Mouse (Mus musculus): Measurements from ENCODE around the gene Fn3krp. TPM values are rescaled to one million over a fixed set of nuclear protein-coding genes. Genes with fewer than 3 reads are reported as not detected.

Fn3krp gene
- polyA plus RNA-seq, 1 experiment from 2014 or later: 8.3 TPM

DNA sequence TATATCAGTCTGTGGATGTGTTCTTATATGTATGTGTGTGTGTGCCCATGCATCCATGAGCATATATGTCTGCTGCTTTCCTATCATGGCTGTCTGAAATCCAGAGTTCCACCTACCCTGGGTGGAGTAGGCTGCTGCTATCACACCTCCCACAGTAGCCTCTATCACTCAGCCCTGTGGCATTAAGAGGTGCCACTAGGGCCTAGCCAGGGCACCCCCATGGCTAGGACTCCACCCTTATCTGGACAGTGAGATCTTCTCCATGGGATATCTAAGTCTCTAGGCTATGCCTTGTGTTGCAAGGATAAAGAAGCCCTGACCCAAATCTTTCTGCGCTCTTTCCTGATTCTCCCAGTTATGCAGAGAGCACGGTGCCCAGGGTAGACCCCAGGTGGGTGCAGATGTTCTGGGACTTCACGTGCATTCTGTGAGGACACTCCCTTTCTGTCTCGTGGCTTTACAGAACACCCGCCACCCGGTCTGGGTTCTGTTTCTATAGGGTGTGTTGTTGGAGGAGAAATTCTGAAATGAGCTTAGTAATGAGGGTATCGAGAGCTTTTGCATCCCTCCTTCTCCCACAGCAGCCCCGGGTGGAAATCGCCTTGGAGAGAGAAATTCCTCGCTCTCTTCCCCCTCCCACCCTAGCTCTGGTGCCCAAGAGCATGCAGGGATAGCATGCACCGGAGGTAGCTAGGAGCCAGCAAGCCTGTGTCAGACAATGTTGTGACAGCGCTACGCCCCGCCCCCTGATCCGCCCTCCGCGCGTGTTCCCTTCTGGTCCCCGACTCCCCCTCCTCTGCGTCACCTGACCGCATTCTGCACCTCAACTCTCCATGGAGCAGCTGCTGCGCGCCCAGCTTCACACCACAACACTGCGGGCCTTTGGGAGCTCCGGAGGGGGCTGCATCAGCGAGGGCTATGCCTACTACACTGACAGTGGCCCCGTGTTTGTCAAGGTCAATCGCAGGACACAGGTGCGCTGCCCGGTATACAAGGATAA, 13.3 kb downstream of the Fn3krp start, which contains the start of gene Fn3k:
Gene Fn3k (plus strand): TSS at position 758 of the 1,000 bp plus-strand sequence.
- peak within 1 kb of the TSS; percentile 66 for H3K27ac ChIP-seq (ENCODE audit: low read depth, low read length)
- no peaks in the 10 kb centered on the region for H3K9me3 ChIP-seq (ENCODE audit: control insufficient read depth, low read length)
- WGBS: 5% methylated on average over 29 of the region's 30 CpGs
- peak within 1 kb of the TSS; percentile 58 for H3K4me3 ChIP-seq (ENCODE audit: low read length)
- H3K27me3 ChIP-seq (replicated peaks; ENCODE audit: control insufficient read depth, insufficient read depth, low read length): no peaks in the 10 kb centered on the region
- H3K36me3 ChIP-seq (ENCODE audit: control insufficient read depth, insufficient read depth, low read length): peaks cover 3% of the 10 kb centered on the region; the same call in 1 of the 2 replicates
- H3K9ac ChIP-seq (ENCODE audit: low read depth, low read length): peak within 1 kb of the TSS; percentile 70
- H3K4me1 ChIP-seq (ENCODE audit: control insufficient read depth, insufficient read depth, low read depth, low read length): peaks cover 11% of the 10 kb centered on the region
- ATAC-seq: peak; percentile 98
- peak within 1 kb of the TSS; percentile 76 for H3K4me2 ChIP-seq (ENCODE audit: low read length)

DNA sequence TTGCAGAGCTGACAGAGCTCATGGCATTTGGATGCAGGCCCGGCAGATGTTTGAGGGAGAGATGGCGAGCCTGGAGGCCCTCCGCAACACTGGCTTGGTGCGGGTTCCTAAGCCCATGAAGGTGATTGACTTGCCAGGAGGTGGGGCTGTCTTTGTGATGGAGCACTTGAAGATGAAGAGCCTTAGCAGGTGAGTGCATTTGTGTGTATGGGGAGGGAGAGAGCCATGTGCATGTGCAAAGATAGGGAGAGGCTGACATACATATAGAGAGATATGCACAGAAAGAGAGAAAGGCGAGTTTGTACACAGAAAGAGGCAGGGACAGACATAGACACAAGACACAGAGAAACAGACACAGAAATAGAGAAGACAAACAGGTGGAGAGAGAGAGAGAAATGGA, 16.0 kb downstream of the Fn3krp start:
- no peak for ATAC-seq
- Histone ChIP-seq H3K4me1 (ENCODE audit: control insufficient read depth, insufficient read depth, low read depth, low read length) (peaks cover 11% of the 10 kb centered on the region), H3K4me2 (ENCODE audit: low read length) (no peak overlapping the region), H3K27me3 (replicated peaks; ENCODE audit: control insufficient read depth, insufficient read depth, low read length) (no peaks in the 10 kb centered on the region), H3K36me3 (ENCODE audit: control insufficient read depth, insufficient read depth, low read length) (no peaks in the 10 kb centered on the region), H3K27ac (ENCODE audit: low read depth, low read length) (no peak overlapping the region), H3K9ac (ENCODE audit: low read depth, low read length) (no peak overlapping the region), H3K4me3 (ENCODE audit: low read length) (no peak overlapping the region), H3K9me3 (ENCODE audit: control insufficient read depth, low read length) (no peaks in the 10 kb centered on the region)
- 78% methylated on average over 5 of the region's 5 CpGs for WGBS

DNA sequence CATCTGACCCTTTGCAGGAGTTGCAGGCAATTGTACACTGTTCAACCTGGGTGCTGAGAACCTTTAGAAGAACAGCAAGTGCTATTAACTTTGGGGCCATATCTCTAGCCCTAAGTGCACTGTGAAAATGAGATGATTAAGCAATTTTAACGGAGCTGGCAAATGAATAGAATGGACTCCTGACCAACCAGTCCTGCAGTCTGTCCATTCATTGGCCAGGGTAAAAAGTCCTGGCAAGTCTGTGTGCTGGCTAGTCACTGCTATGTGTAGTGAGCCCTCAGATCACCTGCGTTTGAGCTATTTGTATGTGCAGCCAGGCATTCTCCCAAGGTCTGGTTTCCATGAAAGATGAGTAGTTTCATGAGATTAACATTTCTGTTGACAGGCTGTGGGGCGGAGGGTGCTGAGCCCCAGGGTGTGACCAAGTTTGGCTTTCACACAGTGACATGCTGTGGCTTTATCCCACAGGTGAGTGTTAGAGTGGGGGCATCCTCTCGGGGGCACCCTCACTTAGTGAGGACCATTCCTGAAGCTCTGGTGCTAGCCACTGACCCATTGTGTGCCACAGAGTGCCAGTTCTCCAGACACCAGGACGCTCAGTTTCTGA, 18.6 kb downstream of the Fn3krp start:
- Histone ChIP-seq H3K9me3 (ENCODE audit: control insufficient read depth, low read length) (no peaks in the 10 kb centered on the region), H3K4me3 (ENCODE audit: low read length) (no peak overlapping the region), H3K9ac (ENCODE audit: low read depth, low read length) (no peak overlapping the region), H3K27me3 (replicated peaks; ENCODE audit: control insufficient read depth, insufficient read depth, low read length) (no peaks in the 10 kb centered on the region), H3K36me3 (ENCODE audit: control insufficient read depth, insufficient read depth, low read length) (no peaks in the 10 kb centered on the region), H3K4me2 (ENCODE audit: low read length) (no peak overlapping the region), H3K4me1 (ENCODE audit: control insufficient read depth, insufficient read depth, low read depth, low read length) (no peaks in the 10 kb centered on the region; the same call in 1 of the 2 replicates), H3K27ac (ENCODE audit: low read depth, low read length) (no peak overlapping the region)
- no peak for ATAC-seq
- 65% methylated on average over 5 of the region's 5 CpGs for WGBS

DNA sequence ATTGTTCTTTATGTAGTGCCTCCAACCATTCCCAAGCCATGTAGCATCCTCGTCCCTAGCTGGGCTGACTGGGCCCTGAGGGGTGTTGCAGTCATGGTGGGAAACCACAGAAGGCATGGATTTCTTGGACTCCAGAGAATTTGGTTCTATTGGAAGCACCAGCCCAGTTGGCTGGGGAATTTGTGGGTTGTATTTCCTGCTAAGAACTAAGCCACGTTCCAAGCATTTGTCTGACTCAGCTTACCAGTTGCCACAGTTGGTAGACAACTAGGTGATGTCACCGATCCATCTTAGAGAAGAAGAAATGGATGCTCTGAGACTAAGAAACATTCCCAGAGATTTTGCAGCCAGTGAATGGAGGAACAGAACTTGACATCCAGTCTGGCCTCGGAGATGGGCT, 20.5 kb downstream of the Fn3krp start:
- Histone ChIP-seq H3K27ac (ENCODE audit: low read depth, low read length) (no peak overlapping the region), H3K9me3 (ENCODE audit: control insufficient read depth, low read length) (no peaks in the 10 kb centered on the region), H3K9ac (ENCODE audit: low read depth, low read length) (no peak overlapping the region), H3K4me2 (ENCODE audit: low read length) (no peak overlapping the region), H3K27me3 (replicated peaks; ENCODE audit: control insufficient read depth, insufficient read depth, low read length) (no peaks in the 10 kb centered on the region; the same call in 1 of the 2 replicates), H3K4me1 (ENCODE audit: control insufficient read depth, insufficient read depth, low read depth, low read length) (no peaks in the 10 kb centered on the region), H3K4me3 (ENCODE audit: low read length) (no peak overlapping the region), H3K36me3 (ENCODE audit: control insufficient read depth, insufficient read depth, low read length) (no peaks in the 10 kb centered on the region)
- no peak for ATAC-seq
- WGBS: 86% methylated on average over 4 of the region's 4 CpGs

DNA sequence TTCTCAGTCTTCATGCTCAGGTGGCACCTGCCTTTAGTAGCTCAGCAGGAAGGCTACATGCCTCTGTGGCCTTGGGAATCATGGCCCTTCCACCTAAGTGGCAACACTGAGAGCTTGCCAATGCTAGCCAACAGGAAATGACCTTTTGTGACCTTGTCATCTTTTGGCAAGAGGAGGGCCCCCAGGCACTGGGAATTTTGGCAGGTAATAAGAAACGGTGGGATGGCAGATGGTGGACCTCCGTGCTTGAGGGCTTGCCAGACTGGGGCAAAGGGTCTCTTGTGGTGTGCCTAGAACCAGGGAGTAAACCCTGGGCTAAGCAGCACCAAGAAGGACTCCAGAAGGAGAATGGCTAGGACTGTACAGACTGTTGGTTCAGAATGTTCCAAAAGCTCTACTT, 20.9 kb downstream of the Fn3krp start:
- Histone ChIP-seq H3K4me3 (ENCODE audit: low read length) (no peak overlapping the region), H3K9me3 (ENCODE audit: control insufficient read depth, low read length) (no peaks in the 10 kb centered on the region), H3K9ac (ENCODE audit: low read depth, low read length) (no peak overlapping the region), H3K36me3 (ENCODE audit: control insufficient read depth, insufficient read depth, low read length) (no peaks in the 10 kb centered on the region), H3K27me3 (replicated peaks; ENCODE audit: control insufficient read depth, insufficient read depth, low read length) (no peaks in the 10 kb centered on the region; the same call in 1 of the 2 replicates), H3K4me1 (ENCODE audit: control insufficient read depth, insufficient read depth, low read depth, low read length) (no peaks in the 10 kb centered on the region), H3K4me2 (ENCODE audit: low read length) (no peak overlapping the region), H3K27ac (ENCODE audit: low read depth, low read length) (no peak overlapping the region)
- WGBS: 60% methylated on average over 2 of the region's 2 CpGs
- ATAC-seq: no peak

DNA sequence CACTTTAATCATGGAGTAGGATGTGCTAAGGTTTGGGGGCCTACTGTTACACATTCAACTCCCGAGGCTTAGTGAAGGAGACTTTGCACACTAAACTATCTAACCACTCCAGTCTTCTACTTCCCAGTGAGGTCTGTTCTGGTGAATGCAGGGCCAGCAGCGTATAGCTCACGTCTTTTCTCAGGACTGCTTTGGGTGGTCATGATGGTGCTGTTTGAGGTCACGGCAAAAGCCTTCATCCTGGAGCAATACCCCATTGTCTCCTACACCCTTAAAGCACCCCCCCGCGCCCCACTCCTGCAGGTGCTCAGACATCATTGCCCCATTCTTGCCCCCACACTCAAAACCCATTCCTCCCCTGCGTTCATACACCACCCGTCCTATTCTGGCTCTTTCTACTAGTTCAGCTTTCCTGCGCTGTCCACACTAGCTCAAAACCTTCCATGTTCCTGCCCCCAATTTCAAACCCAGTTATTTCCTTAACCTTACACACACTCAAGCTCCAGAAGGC, 30.1 kb downstream of the Fn3krp start:
- 0 out of 2 replicates have a peak, but pooled peaks cover 3% of the 10 kb centered on the region for H3K27me3 ChIP-seq (replicated peaks; ENCODE audit: control insufficient read depth, insufficient read depth, low read length)
- no peaks in the 10 kb centered on the region for H3K36me3 ChIP-seq (ENCODE audit: control insufficient read depth, insufficient read depth, low read length)
- no peak; the same call in 1 of the 2 replicates for ATAC-seq
- H3K9me3 ChIP-seq (ENCODE audit: control insufficient read depth, low read length): no peaks in the 10 kb centered on the region
- peak overlapping the region; percentile 73 for H3K9ac ChIP-seq (ENCODE audit: low read depth, low read length)
- H3K27ac ChIP-seq (ENCODE audit: low read depth, low read length): peak overlapping the region; percentile 81
- H3K4me2 ChIP-seq (ENCODE audit: low read length): peak overlapping the region; percentile 50
- 20% methylated on average over 9 of the region's 9 CpGs for WGBS
- H3K4me1 ChIP-seq (ENCODE audit: control insufficient read depth, insufficient read depth, low read depth, low read length): peaks cover 11% of the 10 kb centered on the region
- peak overlapping the region; percentile 70 for H3K4me3 ChIP-seq (ENCODE audit: low read length)

DNA sequence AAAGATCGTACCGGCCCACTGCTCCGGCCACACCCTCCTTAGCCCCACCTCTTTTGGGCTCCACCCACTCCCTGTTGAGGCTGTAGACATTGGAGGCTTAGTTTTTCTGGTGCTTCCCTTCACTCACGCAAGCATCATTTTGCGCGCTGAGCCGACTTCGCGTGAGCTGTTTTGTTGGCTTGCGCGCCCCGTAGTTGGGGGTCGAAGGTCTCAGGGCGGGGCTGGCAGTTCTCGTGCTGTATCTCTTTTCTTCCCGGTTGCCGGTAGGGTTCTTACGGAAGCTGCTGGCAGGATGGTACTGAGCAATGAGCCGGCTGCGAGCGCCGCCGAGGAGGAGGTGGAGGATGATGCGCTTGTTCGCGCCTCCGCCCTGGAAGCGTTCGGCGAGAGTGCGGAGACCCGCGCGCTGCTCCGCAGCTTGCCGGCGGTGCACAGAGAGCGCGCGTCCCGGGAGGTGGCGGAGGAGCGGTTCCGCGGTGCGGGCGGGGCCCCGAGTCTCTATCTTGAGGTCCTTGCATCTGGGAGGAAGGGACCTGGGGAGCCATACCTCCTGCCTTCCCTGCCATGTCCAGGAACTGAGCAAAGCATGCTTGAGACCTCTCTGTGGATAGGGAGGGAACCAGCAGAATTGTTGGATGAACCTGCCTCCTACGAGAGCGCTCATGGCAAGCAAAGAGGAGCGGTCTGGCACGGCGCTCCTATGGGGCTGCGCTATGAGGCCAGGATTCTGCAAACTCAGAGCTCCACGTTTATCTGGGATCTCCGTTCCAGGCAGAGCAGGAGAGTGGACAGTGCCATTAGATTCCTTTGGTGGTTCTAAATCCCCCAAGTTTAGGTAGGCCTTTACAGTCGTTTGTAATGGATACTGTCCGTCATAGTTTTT, 30.8 kb downstream of the Fn3krp start, which contains the start of gene Tbcd:
Gene Tbcd (plus strand): TSS at position 197 of the 883 bp plus-strand sequence.
- Histone ChIP-seq H3K9ac (ENCODE audit: low read depth, low read length) (peak within 1 kb of the TSS; percentile 73), H3K27me3 (replicated peaks; ENCODE audit: control insufficient read depth, insufficient read depth, low read length) (0 out of 2 replicates have a peak, but pooled peaks cover 3% of the 10 kb centered on the region), H3K9me3 (ENCODE audit: control insufficient read depth, low read length) (no peaks in the 10 kb centered on the region), H3K4me1 (ENCODE audit: control insufficient read depth, insufficient read depth, low read depth, low read length) (peaks cover 11% of the 10 kb centered on the region), H3K4me3 (ENCODE audit: low read length) (peak within 1 kb of the TSS; percentile 70), H3K27ac (ENCODE audit: low read depth, low read length) (peak within 1 kb of the TSS; percentile 81), H3K36me3 (ENCODE audit: control insufficient read depth, insufficient read depth, low read length) (no peaks in the 10 kb centered on the region), H3K4me2 (ENCODE audit: low read length) (peak within 1 kb of the TSS; percentile 50)
- peak; percentile 95 for ATAC-seq
- WGBS: under 1% methylated on average over 58 of the region's 58 CpGs

DNA sequence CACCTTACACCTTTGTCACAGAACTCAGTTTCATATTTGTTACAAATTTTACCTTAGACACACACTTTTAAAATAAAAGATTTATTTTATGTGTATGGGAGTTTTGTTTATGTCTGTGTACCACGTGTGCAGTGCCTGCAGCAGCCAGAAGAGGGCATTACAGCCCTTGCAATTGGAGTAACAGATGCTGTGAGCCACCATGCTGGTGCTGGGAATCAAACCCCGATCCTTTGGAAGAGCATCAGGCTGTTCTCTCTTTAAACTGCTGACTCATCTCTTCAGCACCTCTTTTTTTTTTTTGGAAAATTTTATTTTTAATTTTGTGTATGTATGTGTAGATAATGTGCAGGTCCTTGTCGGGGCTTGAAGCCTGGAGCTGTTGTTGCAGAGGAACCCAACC, 36.7 kb downstream of the Fn3krp start:
- H3K9me3 ChIP-seq (ENCODE audit: control insufficient read depth, low read length): no peaks in the 10 kb centered on the region
- H3K4me1 ChIP-seq (ENCODE audit: control insufficient read depth, insufficient read depth, low read depth, low read length): peaks cover 11% of the 10 kb centered on the region
- H3K9ac ChIP-seq (ENCODE audit: low read depth, low read length): no peak overlapping the region
- no peaks in the 10 kb centered on the region for H3K27me3 ChIP-seq (replicated peaks; ENCODE audit: control insufficient read depth, insufficient read depth, low read length)
- H3K4me2 ChIP-seq (ENCODE audit: low read length): no peak overlapping the region
- ATAC-seq: no peak
- H3K36me3 ChIP-seq (ENCODE audit: control insufficient read depth, insufficient read depth, low read length): peaks cover 23% of the 10 kb centered on the region
- H3K27ac ChIP-seq (ENCODE audit: low read depth, low read length): no peak overlapping the region
- 93% methylated on average over 3 of the region's 3 CpGs for WGBS
- no peak overlapping the region for H3K4me3 ChIP-seq (ENCODE audit: low read length)

All from hindbrain, embryonic 16.5 days (tissue).